Mouse (Mus musculus): ENCODE measurements around the gene Gm49358. TPM values are rescaled to one million over a fixed set of nuclear protein-coding genes. Genes with fewer than 3 reads are reported as not detected.

Gm49358 gene
- polyA plus RNA-seq, 1 experiment from 2014 or later: not detected

DNA sequence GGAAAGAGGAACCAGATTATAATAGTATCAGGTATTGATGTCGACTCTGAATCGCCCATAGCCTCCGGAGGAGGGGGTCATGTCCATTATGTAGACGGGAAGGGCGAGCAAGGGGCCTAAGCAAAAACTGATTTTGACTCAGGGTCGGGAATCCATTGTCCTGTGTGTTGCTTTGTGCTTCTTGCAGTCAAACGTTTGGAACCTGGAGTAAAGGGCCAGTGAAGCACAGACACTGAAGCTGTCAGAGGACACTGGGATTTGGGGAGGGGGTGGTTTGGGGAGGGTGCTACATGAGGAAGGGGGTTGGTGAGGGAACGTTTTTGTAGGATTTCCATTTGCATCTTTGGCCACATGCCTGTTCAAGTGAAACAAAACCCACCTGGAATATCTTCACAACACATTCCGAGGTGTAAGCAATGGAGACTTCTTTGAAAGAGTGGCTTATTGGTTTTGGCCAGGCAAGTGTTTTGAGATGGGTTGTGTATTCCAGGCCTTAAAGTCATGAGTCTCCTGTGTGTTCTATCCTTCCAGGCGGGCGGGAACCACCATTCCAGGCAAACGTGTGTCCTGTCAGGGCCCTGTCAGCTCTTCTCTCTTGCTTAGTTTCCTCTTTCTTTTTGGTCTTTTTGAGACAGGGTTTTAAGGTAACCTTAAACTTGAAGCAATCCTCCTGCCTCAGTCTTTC lies 16.2 kb downstream of the Gm49358 start:
- Histone ChIP-seq H3K4me1 (peaks cover 40% of the 10 kb centered on the region), H3K4me3 (peak overlapping the region; percentile 61), H3K27ac (replicated peaks) (no peak overlapping the region), H3K27me3 (ENCODE audit: low read depth, poor library complexity, severe bottlenecking) (peaks cover 36% of the 10 kb centered on the region), H3K9me3 (replicated peaks) (no peaks in the 10 kb centered on the region), H3K36me3 (no peaks in the 10 kb centered on the region)
- no peak for DNase-seq (ENCODE audit: low spot score)
- WGBS: 16% methylated on average over 12 of the region's 12 CpGs

DNA sequence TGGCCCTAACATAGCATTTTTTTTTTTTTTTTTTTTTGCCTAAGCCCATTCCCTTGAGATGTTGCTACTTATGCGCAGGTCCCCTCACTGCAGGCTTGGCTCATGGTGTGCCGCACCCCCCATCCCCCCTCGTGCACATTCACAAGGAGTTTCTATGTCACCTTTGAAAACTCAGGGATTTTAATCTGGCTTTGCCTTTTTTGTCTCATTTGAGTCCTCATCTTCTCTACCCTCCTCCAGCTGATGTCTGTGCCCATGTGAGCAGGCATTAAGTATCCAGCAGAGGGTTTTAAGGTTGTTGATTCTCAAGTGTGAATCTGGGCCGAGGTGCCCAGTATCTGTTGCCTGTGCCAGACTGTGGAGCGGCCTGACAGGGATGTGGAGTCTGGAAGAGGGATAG lies 17.9 kb downstream of the Gm49358 start:
- peaks cover 40% of the 10 kb centered on the region for H3K4me1 ChIP-seq
- H3K27ac ChIP-seq (replicated peaks): no peak overlapping the region
- peaks cover 32% of the 10 kb centered on the region for H3K27me3 ChIP-seq (ENCODE audit: low read depth, poor library complexity, severe bottlenecking)
- no peaks in the 10 kb centered on the region for H3K36me3 ChIP-seq
- no peaks in the 10 kb centered on the region for H3K9me3 ChIP-seq (replicated peaks)
- DNase-seq (ENCODE audit: low spot score): no peak
- no peak overlapping the region for H3K4me3 ChIP-seq
- WGBS: 24% methylated on average over 5 of the region's 5 CpGs

DNA sequence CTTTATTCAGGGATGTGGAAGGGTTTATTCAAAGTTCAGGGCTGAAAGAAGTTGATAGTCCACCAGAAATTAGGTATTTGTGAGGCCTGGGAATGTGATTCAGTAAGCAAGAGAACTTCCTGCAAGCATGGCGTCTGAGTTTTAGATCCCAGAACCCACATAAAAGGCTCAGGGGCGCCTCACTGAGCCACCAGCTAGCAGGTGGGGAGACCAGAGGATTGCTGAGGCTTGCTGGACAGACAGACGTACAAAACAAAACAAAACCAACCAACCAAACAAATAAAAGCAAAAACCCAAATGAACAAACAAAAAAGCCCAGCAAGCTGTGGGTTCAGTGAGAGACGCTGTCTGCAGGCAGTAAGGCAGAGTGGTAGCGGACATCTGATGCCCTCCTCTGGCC lies 18.9 kb downstream of the Gm49358 start:
- peaks cover 39% of the 10 kb centered on the region for H3K4me1 ChIP-seq
- no peaks in the 10 kb centered on the region for H3K9me3 ChIP-seq (replicated peaks)
- H3K27me3 ChIP-seq (ENCODE audit: low read depth, poor library complexity, severe bottlenecking): peaks cover 26% of the 10 kb centered on the region
- 46% methylated on average over 5 of the region's 5 CpGs for WGBS
- no peak overlapping the region for H3K4me3 ChIP-seq
- no peak for DNase-seq (ENCODE audit: low spot score)
- H3K36me3 ChIP-seq: no peaks in the 10 kb centered on the region
- H3K27ac ChIP-seq (replicated peaks): peak overlapping the region; percentile 28; the same call in 1 of the 2 replicates

DNA sequence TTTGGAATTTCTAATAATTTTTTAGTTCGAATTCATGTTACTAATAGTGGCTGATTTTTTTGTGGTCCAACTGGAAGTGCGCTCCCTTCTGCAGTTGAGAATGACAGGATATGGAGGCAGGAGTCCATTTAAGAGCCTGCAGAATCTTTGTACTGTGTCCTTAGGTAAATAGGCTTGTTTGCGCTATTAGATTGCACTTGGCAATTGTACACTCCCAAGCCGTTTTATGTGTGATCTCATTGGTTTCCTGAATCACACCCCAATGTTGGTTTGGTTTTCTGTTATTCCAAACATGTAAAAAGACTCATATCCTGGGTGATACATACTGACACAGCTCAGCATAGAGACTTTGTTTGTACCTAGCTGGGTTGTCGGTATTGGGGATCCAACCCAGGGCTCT lies 19.8 kb downstream of the Gm49358 start:
- Histone ChIP-seq H3K36me3 (no peaks in the 10 kb centered on the region), H3K27me3 (ENCODE audit: low read depth, poor library complexity, severe bottlenecking) (peaks cover 21% of the 10 kb centered on the region), H3K27ac (replicated peaks) (no peak overlapping the region), H3K9me3 (replicated peaks) (no peaks in the 10 kb centered on the region), H3K4me3 (no peak overlapping the region), H3K4me1 (peaks cover 31% of the 10 kb centered on the region)
- WGBS: 91% methylated on average over 5 of the region's 5 CpGs
- DNase-seq (ENCODE audit: low spot score): no peak

DNA sequence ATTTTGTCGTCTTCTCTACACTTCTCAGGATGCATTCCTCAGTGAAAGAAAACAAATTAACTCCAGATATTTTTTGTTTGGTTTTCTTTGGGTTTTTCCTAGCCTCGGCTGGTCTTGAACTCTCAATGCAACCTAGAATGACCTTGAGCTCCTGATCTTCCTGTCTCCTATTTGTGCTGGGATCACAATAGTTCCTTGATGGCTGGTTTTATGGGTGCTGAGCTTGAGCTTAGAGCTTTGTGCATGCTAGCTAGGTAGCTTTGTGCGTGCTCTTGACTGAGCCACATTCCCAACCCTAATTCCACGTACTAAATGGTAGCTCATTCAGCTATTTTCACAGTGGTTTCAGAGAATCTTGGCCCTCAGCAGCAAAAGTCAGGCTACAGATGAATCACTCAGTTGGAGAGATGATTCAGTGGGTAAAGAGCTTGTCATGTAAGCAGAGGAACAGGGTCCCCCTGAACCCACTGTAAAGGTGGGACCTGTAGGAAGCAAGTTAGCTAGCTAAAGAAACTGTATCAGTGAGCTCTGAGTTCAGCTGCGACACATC lies 20.4 kb downstream of the Gm49358 start:
- WGBS: 86% methylated on average over 5 of the region's 5 CpGs
- DNase-seq (ENCODE audit: low spot score): no peak
- H3K36me3 ChIP-seq: no peaks in the 10 kb centered on the region

DNA sequence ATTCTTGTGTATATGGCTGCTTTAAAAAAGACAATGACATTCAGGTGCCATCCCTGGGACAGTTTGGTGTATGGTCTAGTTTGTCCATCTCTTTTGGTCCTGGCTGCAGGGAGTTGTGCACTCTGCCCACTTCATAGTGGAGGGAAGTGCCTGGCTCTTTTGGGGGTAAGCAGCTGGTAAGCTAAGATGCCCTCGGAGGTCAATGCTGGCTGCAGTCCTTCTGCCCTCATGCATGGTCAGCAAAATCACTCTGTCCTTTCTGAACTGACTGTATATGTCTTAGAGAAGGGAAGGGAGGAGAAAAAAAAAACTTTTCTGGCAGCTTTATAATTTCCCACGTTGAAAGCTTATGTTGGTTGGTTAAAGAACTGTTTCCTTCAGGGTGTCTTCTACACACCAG lies 21.6 kb downstream of the Gm49358 start:
- no peak for DNase-seq (ENCODE audit: low spot score)
- Histone ChIP-seq H3K4me1 (peaks cover 17% of the 10 kb centered on the region), H3K9me3 (replicated peaks) (no peaks in the 10 kb centered on the region), H3K36me3 (no peaks in the 10 kb centered on the region), H3K27ac (replicated peaks) (no peak overlapping the region), H3K27me3 (ENCODE audit: low read depth, poor library complexity, severe bottlenecking) (peaks cover 11% of the 10 kb centered on the region), H3K4me3 (no peak overlapping the region)
- 78% methylated on average over 2 of the region's 2 CpGs for WGBS

More for the DNA sequence above, 20.4 kb downstream of the Gm49358 start:
- no peak overlapping the region for H3K27ac ChIP-seq (replicated peaks)
- H3K4me3 ChIP-seq: no peak overlapping the region
- no peaks in the 10 kb centered on the region for H3K9me3 ChIP-seq (replicated peaks)
- peaks cover 21% of the 10 kb centered on the region for H3K27me3 ChIP-seq (ENCODE audit: low read depth, poor library complexity, severe bottlenecking)
- H3K4me1 ChIP-seq: peaks cover 28% of the 10 kb centered on the region

DNA sequence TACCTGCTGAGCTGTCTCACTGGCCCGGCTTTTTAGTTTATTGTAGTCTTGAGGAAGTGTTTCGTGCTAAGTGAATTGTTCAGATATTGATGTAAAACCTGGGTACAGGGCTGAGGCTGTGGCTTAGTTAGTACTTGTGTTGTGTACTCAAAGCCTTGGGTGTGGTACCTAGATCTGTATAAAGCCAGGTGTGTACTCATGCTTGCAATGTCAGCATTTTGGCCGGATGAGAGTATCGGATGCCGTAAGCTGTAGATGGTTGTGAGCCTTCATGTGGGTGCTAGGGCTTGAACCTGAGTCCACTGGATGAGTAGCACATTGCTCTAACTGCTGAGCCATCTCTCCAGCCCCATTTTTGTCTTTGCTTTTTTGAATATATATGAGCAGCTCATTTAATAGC lies 22.3 kb downstream of the Gm49358 start:
- WGBS: 94% methylated on average over 5 of the region's 5 CpGs
- Histone ChIP-seq H3K4me3 (no peak overlapping the region), H3K36me3 (no peaks in the 10 kb centered on the region), H3K27ac (replicated peaks) (no peak overlapping the region), H3K9me3 (replicated peaks) (no peaks in the 10 kb centered on the region), H3K4me1 (peaks cover 17% of the 10 kb centered on the region), H3K27me3 (ENCODE audit: low read depth, poor library complexity, severe bottlenecking) (peaks cover 4% of the 10 kb centered on the region)
- DNase-seq (ENCODE audit: low spot score): no peak

DNA sequence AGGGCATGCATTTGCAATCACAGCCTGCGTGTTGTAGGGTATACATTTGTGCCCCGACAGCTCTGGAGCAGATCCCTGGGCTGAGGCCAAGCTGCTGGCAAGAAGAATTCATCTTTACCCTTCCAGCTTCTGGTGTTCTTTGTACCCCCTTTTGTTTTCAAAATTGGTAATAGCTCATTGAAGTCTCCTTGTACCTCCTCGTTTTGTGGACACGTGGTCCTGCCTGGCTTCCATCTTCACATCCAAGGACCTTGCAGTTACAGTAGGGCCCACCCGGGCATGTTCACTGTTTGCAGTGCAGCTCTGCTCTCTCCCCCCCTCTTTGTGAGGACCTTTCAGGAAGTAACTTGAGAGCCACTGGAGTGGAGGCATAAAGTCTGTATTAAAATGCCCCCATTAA lies 24.4 kb downstream of the Gm49358 start:
- no peak for DNase-seq (ENCODE audit: low spot score)

DNA sequence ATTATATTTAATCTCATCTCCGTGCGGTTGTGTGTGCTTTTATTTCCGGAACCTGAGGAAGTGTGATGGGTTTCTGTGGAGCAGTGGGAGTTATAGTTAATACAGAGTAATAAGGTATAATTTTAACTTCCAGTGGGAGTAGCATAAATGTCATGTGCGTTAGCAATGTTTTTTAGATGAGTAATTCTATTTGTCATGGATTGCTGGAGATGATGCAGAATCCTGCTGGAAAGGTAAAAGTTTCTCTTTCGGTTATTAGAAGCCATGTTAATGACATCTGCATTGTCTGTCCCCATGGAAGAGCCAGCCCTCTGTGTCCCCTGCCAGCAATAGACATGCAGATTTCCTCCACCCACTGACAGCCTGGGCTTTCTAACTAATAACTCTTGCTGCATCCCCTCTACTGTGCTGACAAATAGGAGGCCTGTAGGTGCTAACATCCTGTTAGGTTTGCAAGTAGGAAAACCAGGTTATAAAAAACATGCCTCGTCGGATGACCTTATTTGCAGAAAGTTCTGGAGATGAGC lies 25.4 kb downstream of the Gm49358 start:
- Histone ChIP-seq H3K4me1 (peaks cover 5% of the 10 kb centered on the region; the same call in 1 of the 2 replicates), H3K9me3 (replicated peaks) (no peaks in the 10 kb centered on the region), H3K36me3 (no peaks in the 10 kb centered on the region), H3K4me3 (no peak overlapping the region), H3K27me3 (ENCODE audit: low read depth, poor library complexity, severe bottlenecking) (no peaks in the 10 kb centered on the region), H3K27ac (replicated peaks) (no peak overlapping the region)
- WGBS: 84% methylated on average over 7 of the region's 7 CpGs
- DNase-seq (ENCODE audit: low spot score): no peak

More for the DNA sequence above, 24.4 kb downstream of the Gm49358 start:
- H3K4me3 ChIP-seq: no peak overlapping the region
- H3K36me3 ChIP-seq: no peaks in the 10 kb centered on the region
- H3K27me3 ChIP-seq (ENCODE audit: low read depth, poor library complexity, severe bottlenecking): no peaks in the 10 kb centered on the region
- H3K9me3 ChIP-seq (replicated peaks): no peaks in the 10 kb centered on the region
- no peaks in the 10 kb centered on the region; the same call in 1 of the 2 replicates for H3K4me1 ChIP-seq
- WGBS: 68% methylated on average over 5 of the region's 5 CpGs
- H3K27ac ChIP-seq (replicated peaks): no peak overlapping the region

DNA sequence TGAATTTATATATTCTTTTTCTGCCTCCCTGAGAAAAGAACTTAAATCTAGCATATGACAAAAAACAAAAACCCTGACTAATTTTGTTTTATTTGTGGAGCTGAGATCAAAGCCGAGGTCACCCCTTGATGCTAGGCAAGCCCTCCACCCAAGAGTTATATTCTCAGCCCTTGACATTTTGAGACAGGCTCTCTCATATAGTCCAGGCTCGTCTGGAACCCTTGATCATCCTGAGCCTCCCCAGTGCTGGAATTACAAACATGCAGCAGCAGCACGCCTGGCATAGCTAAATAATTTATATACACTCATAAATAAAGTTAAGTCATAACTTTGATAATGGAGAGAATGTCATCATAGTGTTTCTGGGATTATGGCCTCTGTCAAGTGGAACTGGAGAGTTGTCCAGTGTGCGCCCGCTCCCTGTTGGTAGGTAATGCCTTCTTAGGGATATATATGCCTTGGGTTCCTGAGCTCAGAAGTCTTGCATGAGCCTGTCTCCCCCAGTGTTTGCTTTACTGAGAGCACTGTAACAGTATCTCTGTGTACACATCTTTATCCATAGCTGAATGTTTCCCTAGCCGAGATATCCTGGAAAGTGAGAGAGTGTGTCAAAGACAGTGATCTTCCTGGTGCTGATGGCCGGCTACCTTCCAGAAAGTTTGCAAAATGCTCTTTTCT lies 27.9 kb downstream of the Gm49358 start:
- DNase-seq (ENCODE audit: low spot score): no peak
- H3K9me3 ChIP-seq (replicated peaks): no peaks in the 10 kb centered on the region
- no peaks in the 10 kb centered on the region for H3K27me3 ChIP-seq (ENCODE audit: low read depth, poor library complexity, severe bottlenecking)
- no peaks in the 10 kb centered on the region for H3K36me3 ChIP-seq
- H3K4me3 ChIP-seq: no peak overlapping the region
- WGBS: 83% methylated on average over 7 of the region's 7 CpGs
- peaks cover 5% of the 10 kb centered on the region; the same call in 1 of the 2 replicates for H3K4me1 ChIP-seq
- no peak overlapping the region for H3K27ac ChIP-seq (replicated peaks)

DNA sequence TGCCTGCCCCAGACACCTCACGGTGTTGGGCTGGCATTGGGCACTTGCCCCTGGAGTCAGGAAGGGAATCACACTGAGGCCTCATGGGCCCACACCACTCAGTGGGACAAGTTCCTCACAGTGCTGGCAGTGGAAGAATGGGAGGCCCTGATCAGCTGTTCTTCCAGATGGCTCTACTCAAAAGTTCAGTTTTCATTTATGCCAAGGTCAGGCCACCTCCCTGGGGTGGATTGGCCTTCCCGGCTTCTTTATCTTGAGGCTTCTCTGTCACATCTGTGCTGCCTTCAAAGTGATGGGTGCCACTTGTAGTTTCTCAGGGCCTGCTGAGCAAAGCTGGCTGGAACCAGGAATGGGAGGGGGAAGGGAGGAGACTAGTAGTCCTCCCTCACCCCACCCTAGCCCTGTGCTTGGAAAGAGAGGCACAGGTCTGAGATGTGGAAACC lies 29.8 kb downstream of the Gm49358 start:
- Histone ChIP-seq H3K27ac (replicated peaks) (no peak overlapping the region), H3K4me1 (peaks cover 5% of the 10 kb centered on the region; the same call in 1 of the 2 replicates), H3K36me3 (no peaks in the 10 kb centered on the region), H3K27me3 (ENCODE audit: low read depth, poor library complexity, severe bottlenecking) (no peaks in the 10 kb centered on the region), H3K9me3 (replicated peaks) (no peaks in the 10 kb centered on the region), H3K4me3 (no peak overlapping the region)
- DNase-seq (ENCODE audit: low spot score): no peak
- WGBS: 78% methylated on average over 2 of the region's 2 CpGs

DNA sequence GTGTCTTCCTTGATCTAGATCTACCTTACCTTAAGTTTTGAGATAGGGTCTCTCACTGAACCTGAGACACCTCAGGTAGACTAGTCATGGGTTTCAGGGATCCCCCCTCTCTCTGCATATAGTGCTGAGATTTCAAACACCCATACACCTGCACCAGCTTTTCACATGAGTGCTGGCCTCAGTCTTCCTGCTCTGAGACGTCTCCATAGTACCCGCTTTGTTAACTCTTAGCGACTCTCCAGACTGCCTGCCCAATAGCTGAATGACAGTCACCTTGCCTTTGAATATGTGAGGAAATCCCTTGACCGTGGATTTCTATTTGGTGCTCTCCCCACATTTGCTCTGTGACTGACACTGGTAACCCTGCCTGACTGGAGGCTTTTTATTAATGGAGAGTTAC lies 30.4 kb downstream of the Gm49358 start:
- Histone ChIP-seq H3K27me3 (ENCODE audit: low read depth, poor library complexity, severe bottlenecking) (no peaks in the 10 kb centered on the region), H3K27ac (replicated peaks) (no peak overlapping the region), H3K4me1 (peaks cover 5% of the 10 kb centered on the region; the same call in 1 of the 2 replicates), H3K9me3 (replicated peaks) (no peaks in the 10 kb centered on the region), H3K36me3 (no peaks in the 10 kb centered on the region), H3K4me3 (no peak overlapping the region)
- 86% methylated on average over 4 of the region's 4 CpGs for WGBS
- DNase-seq (ENCODE audit: low spot score): no peak

Measured in midbrain, embryonic 10.5 days (tissue).